Mouse (Mus musculus) urinary bladder, postnatal 0 days (tissue): ENCODE data around the gene Col8a1. TPM values are rescaled to one million over a fixed set of nuclear protein-coding genes. Genes with fewer than 3 reads are reported as not detected.

Source experiments
- polyA plus RNA-seq: library from polyadenylated mRNA; unstranded; fragments of >200 nt; fragmentation: Nextera tagmentation; extraction: Ambion mirVana; gene quantifications from 2 replicates; pipeline ENCODE4 v1.2.1, GENCODE M21; 2015

Col8a1 gene
- 25.6 and 43.8 TPM in 2 replicates for polyA plus RNA-seq

DNA sequence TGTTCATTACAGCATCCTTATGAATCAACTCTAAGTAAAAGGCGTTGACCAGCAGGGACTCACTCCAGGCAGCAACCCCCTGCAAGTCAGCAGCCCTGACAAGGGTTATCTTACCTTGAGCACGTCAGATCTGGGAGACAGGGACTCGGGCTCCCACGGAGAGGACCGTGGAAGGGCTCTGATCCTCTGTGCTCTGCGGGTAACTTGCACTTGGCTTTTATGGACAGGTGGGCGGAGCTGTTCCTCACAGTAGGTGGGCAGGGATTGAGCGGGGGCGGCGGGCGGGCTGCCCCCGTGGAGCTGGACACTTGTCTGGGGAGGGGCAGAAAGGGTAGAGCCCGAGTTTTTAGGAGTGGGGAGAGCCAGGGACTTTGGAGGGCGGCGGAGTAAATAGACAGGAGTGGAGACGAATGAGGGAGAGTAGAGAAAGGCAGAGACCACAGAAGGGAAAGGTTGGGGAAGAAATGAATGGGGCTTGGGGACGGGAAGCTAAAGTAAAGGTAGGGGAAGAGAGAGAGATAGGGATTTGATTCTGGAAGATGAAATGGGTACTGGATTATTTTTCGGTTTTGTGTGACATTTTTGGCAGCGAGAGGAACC is at the start of gene Col8a1:
Gene Col8a1, minus strand, starts transcription at position 212 of the 600 bp plus-strand sequence.

DNA sequence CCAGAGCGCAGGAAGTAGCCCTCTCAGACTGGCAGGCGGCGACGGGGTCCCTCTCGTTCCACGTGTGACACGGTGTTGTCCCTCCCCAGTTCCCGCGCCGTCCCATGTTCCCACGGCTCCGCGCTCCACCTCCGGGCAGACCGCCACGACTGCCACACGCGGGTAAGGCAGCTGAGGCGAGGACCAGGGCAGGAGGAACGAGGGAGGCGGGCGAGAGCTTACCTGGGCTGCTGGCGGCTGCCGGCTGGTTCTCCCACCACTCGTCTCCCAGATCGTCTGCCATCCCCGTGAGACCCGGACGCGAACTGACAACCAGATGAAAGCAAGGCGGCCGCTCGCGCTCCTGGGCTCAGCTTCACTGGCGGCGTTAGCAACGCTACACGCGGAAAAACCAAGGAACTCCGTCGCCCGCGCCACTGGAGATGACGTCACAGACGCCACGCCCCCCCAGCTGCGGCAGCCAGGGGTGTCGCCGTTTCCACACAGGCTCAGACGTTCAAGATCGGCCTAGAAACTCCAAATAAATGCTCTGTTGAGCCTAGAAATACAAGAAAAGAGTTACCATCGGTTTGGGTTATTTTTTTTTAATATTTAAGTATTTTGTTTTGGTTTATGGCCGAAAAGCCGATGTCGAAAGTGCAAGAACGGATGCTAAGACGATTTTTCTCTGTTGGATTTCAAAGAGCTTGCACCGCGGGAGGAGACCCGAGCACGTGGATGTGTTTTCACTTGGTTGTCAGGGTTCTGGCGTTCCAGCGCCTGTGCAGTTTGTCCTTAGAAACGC is 147.9 kb downstream of the Col8a1 start, which contains the start of gene Cmss1:
Gene Cmss1, minus strand, starts transcription at position 421 of the 784 bp plus-strand sequence.

Other genes with a start within 250 kb of the Col8a1 start
- gene Cmss1, start 147.9 kb downstream of the Col8a1 start, polyA plus RNA-seq, result 23.6 and 24.3 TPM in 2 replicates